Mouse (Mus musculus) midbrain, embryonic 11.5 days (tissue): ENCODE data around the gene Best3. TPM values are rescaled to one million over a fixed set of nuclear protein-coding genes. Genes with fewer than 3 reads are reported as not detected.

ENCODE experiments used
- ATAC-seq: fragments of 200-750 bp; cut with Nextera tagmentation; 2 replicates; pipeline ENCODE4 v1.8.0; 2017; ENCODE audit warnings: moderate TSS enrichment, moderate library complexity; ENCODE audit not compliant: low FRiP score
- DNase-seq: peaks from one replicate; pipeline ENCODE4 v3.0.0; 2015; ENCODE audit warnings: low spot score; ENCODE audit errors: missing footprints
- H3K27ac ChIP-seq: fragments of 300-500 bp; sonication (generic); 2 replicates; pipeline ENCODE4 v1.5.1; 2014; ENCODE audit warnings: low read depth, low read length
- H3K27me3 ChIP-seq: fragments of 300-500 bp; sonication (generic); 2 replicates; pipeline ENCODE4 v1.6.1; 2014; ENCODE audit warnings: mild to moderate bottlenecking, low read length, moderate library complexity, mixed read lengths; ENCODE audit not compliant: control insufficient read depth, insufficient read depth
- H3K36me3 ChIP-seq: fragments of 300-500 bp; sonication (generic); 2 replicates; pipeline ENCODE4 v1.6.1; 2014; ENCODE audit warnings: mild to moderate bottlenecking, low read length, moderate library complexity, mixed read lengths; ENCODE audit not compliant: control insufficient read depth, insufficient read depth
- H3K4me1 ChIP-seq: fragments of 300-500 bp; sonication (generic); 2 replicates; pipeline ENCODE4 v1.6.1; 2014; ENCODE audit warnings: low read length; ENCODE audit not compliant: control insufficient read depth, insufficient read depth
- H3K4me2 ChIP-seq: fragments of 300-500 bp; sonication (generic); 2 replicates; pipeline ENCODE4 v1.6.1; 2014; ENCODE audit warnings: mild to moderate bottlenecking, moderate library complexity
- H3K4me3 ChIP-seq: fragments of 300-500 bp; sonication (generic); 2 replicates; pipeline ENCODE4 v1.5.1; 2014; ENCODE audit warnings: low read depth, low read length
- H3K9ac ChIP-seq: fragments of 300-500 bp; sonication (generic); 2 replicates; pipeline ENCODE4 v1.6.1; 2014; ENCODE audit warnings: low read length
- H3K9me3 ChIP-seq: fragments of 300-500 bp; sonication (generic); 2 replicates; pipeline ENCODE4 v1.6.1; 2016; ENCODE audit warnings: low read length; ENCODE audit not compliant: control insufficient read depth
- WGBS: fragments of 180-500 bp; shearing (Covaris S2); extraction: QIAGEN DNeasy Blood & Tissue Kit; methylation state at CpG from one replicate; pipeline ENCODE4 v1.1.7; 2014; 5-methylcytosine and 5-hydroxymethylcytosine counted together
- polyA plus RNA-seq: library from polyadenylated mRNA; unstranded; fragments of >200 nt; fragmentation: Nextera tagmentation; extraction: Ambion mirVana; gene quantifications from 2 replicates; pipeline ENCODE4 v1.2.1, GENCODE M21; 2014

Best3 gene
- polyA plus RNA-seq, 1 experiment from 2014 or later, result not detected

GRCm38 (mm10) chr10:117063254-117064021 is 77.3 kb downstream of the Best3 start, which contains the start of gene Cct2:
Cct2 (minus strand) TSS chr10:117063814.
- peak within 1 kb of the TSS; percentile 88 for H3K4me2 ChIP-seq
- H3K9me3 ChIP-seq, result no peaks in the 10 kb centered on the region
- WGBS, result under 1% methylated on average over 68 of the region's 68 CpGs
- H3K27ac ChIP-seq, result peak within 1 kb of the TSS; percentile 54
- H3K4me3 ChIP-seq, result peak within 1 kb of the TSS; percentile 93
- DNase-seq (peak; percentile 100), ATAC-seq (peak; percentile 95)
- peaks cover 20% of the 10 kb centered on the region for H3K36me3 ChIP-seq
- H3K9ac ChIP-seq, result peak within 1 kb of the TSS; percentile 83
- peaks cover 4% of the 10 kb centered on the region for H3K4me1 ChIP-seq
- no peaks in the 10 kb centered on the region for H3K27me3 ChIP-seq

GRCm38 (mm10) chr10:117064076-117064475 is 78.0 kb downstream of the Best3 start:
- no peaks in the 10 kb centered on the region for H3K9me3 ChIP-seq
- H3K27me3 ChIP-seq, result no peaks in the 10 kb centered on the region
- no peak for DNase-seq
- peak overlapping the region; percentile 54 for H3K27ac ChIP-seq
- peaks cover 20% of the 10 kb centered on the region for H3K36me3 ChIP-seq
- peaks cover 4% of the 10 kb centered on the region for H3K4me1 ChIP-seq
- WGBS, result 13% methylated on average over 7 of the region's 7 CpGs
- peak overlapping the region; percentile 93 for H3K4me3 ChIP-seq
- peak; percentile 54 for ATAC-seq
- H3K9ac ChIP-seq, result peak overlapping the region; percentile 61
- H3K4me2 ChIP-seq, result peak overlapping the region; percentile 88

GRCm38 (mm10) chr10:117069109-117069508 is 83.0 kb downstream of the Best3 start:
- H3K9ac ChIP-seq, result no peak overlapping the region
- H3K36me3 ChIP-seq, result peaks cover 2% of the 10 kb centered on the region; the same call in 1 of the 2 replicates
- 92% methylated on average over 3 of the region's 3 CpGs for WGBS
- H3K9me3 ChIP-seq, result no peaks in the 10 kb centered on the region
- no peaks in the 10 kb centered on the region for H3K27me3 ChIP-seq
- ATAC-seq, result no peak
- no peak overlapping the region for H3K4me2 ChIP-seq
- no peaks in the 10 kb centered on the region for H3K4me1 ChIP-seq
- DNase-seq, result no peak
- H3K4me3 ChIP-seq, result no peak overlapping the region
- H3K27ac ChIP-seq, result no peak overlapping the region

- 95% methylated on average over 18 of the region's 18 CpGs for WGBS
- Histone ChIP-seq H3K4me3 (no peak overlapping the region), H3K36me3 (peaks cover 11% of the 10 kb centered on the region), H3K9me3 (no peaks in the 10 kb centered on the region), H3K27ac (no peak overlapping the region), H3K9ac (no peak overlapping the region), H3K27me3 (no peaks in the 10 kb centered on the region), H3K4me2 (no peak overlapping the region), H3K4me1 (no peaks in the 10 kb centered on the region)
- DNase-seq (no peak), ATAC-seq (no peak)
Measured at GRCm38 (mm10) chr10:117072191-117072888, 86.2 kb downstream of the Best3 start.

GRCm38 (mm10) chr10:117073176-117073575 is 87.1 kb downstream of the Best3 start:
- no peak overlapping the region for H3K4me3 ChIP-seq
- H3K4me1 ChIP-seq, result no peaks in the 10 kb centered on the region
- DNase-seq (no peak), ATAC-seq (no peak)
- no peaks in the 10 kb centered on the region for H3K9me3 ChIP-seq
- H3K27me3 ChIP-seq, result no peaks in the 10 kb centered on the region
- H3K4me2 ChIP-seq, result no peak overlapping the region
- 91% methylated on average over 7 of the region's 7 CpGs for WGBS
- no peak overlapping the region for H3K9ac ChIP-seq
- peaks cover 11% of the 10 kb centered on the region for H3K36me3 ChIP-seq
- H3K27ac ChIP-seq, result no peak overlapping the region

Other genes with a start within 250 kb of the Best3 start
- gene Myrfl, start 89.4 kb upstream of the Best3 start, polyA plus RNA-seq, result 0.04 and 0.23 TPM in 2 replicates
- gene Rab3ip, start 35.5 kb upstream of the Best3 start, polyA plus RNA-seq, result 41.1 and 44.3 TPM in 2 replicates
- not detected in 2 replicates for gene Gm10271, start 13.7 kb upstream of the Best3 start, polyA plus RNA-seq
- gene Lrrc10, start 59.0 kb downstream of the Best3 start, polyA plus RNA-seq, result 0.15 TPM in 1 of 2 replicates, not detected in the other
- gene Cct2, start 77.5 kb downstream of the Best3 start, polyA plus RNA-seq, result 337 and 338 TPM in 2 replicates
- 27.1 and 28.5 TPM in 2 replicates for gene Frs2, start 162.2 kb downstream of the Best3 start, polyA plus RNA-seq
- 173 and 194 TPM in 2 replicates for gene Yeats4, start 238.2 kb downstream of the Best3 start, polyA plus RNA-seq